Mouse (Mus musculus) cerebellum, postnatal 4 days (tissue): ENCODE results near the gene Ajap1.

Experiments
- DNase-seq, 2 experiments: peaks; one replicate each; pipeline ENCODE4 v3.0.0; 2022; ENCODE audit warnings: low spot score in 2 of 2, mixed read lengths in 1 of 2

Ajap1 gene

DNA sequence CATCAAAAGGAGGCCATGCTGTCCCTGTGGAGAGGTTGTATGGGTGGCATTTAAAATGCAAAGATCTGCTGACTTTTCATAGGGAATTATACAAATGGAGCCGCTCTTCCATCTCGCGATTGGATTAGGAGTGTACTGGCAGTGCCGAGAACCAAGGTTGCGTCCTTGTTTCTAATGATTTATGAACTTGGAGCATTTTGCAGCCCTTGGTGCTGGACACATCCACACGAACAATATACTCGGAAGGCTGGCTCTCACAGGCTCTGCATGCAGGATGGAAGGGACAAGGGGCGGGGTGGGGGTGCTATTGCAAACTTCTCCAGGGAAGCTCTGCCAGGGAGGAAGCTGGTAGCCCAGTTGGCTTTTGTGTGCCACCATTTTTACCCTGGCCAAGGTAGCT lies 31.1 kb downstream of the Ajap1 start:
- no peak for DNase-seq

GRCm38 (mm10) chr4:153442522-153442921 lies 40.1 kb downstream of the Ajap1 start:
- no peak for DNase-seq

DNA sequence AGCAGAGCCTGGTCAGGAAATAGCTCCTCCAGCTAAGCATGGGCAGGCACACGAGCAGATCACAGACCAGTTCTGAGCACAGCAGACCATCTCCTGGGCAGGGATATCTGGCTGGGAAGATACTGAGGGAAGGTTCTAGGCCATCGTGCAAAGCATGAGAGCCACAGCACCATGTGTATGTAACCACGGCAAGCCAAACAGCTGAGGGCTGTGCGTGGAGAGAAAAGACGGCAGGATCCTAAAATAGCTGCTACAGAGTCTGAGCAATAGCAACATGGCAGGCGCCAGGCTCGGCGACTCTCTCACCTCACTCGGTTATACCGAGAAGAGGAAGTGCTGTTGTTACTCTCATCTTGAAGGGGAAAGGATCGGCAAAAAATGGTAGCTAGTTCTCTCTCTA lies 42.7 kb downstream of the Ajap1 start:
- DNase-seq, result no peak

DNA sequence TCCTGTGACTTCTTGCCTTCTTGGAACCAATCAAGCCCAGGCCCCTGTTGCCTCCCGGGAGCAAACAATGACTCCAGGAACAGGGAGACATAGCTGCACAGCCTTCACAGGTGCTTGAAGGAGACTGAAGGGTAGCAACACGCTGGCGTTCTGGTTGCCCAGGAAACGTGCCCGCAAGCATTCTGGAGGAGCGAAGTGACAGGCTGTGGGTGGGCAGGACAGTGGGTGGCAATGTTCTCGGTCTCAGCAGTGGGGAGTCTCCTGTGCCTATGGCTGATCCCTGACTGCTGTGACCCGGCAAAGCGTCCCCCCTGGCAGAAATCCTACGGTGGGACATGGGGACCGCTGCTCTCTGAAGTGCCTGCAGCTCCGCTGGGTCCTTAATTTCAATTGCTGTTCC lies 43.6 kb downstream of the Ajap1 start:
- peak in 1 of 2 experiments; percentile 14 for DNase-seq

DNA sequence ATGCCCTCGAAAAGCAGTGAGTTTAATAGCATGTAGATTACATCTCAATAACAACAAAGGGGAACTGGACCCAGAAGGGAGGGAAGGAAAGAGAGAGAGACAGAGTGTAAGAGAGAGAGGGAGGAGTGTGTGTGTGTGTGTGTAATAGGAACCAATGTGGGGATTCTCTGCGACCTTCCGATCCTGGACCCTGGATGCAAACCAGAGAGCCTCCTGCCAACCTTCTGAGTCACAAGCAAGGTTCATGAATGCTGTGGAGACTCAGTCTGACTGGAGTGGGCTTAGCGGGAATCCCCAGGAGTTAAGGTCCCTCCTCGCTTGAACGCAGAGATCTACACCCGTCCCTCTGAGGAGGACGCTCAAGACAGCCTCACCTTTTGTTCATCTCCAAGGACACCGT lies 45.4 kb downstream of the Ajap1 start:
- DNase-seq, result no peak

DNA sequence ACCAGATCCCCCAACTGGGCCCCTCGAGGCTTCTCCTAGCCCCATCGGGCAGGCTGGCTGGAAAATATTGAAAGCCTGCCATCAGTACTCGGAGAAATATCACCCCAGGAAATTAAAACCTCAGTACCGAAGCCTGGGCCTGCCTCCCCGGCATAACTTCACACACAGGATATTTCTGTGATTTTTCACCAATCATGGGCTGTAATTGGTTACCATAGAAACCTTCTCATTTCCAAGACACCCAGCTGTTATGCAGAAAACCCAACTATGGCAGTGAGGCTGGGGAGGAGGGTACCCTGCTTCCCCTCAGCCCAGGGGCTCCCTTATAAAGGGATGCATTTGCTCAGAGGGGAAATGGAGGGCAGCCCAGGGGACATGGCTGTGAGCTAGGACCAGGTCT lies 46.7 kb downstream of the Ajap1 start:
- DNase-seq, result no peak

- no peak for DNase-seq
Observed at GRCm38 (mm10) chr4:153429971-153430370, 52.6 kb downstream of the Ajap1 start.

DNA sequence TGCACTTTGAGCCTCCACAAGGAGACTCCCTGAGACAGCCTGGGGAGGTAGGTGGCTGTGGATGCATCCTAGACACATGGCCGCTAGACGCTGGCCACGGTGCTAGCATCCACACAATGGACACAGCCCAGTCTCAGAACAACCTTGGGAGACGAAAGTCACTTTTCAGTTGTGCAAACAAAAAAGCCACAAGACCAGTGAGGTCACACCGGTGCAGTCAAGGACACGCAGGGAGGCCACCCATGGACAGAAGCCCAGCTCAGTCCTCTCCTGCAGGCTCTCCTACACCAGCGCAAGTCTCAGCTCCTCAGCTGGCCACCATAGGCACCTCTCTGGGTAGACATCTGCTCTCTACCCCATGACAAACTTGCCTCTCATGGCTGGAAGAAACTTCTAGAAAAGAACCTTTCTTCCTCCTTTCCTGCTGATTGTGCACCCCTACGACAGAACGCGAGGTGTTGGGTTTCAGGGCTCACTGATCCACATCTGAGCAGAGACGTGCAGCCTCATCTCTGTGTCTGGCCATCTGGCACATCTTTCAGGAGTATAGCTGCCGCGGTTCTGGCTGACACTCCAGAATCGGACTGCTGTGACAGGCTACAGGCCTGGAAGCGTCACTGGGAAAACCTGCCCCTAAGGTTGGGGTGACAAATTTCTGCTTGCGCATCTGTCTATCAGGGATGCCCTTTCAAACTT lies 56.5 kb downstream of the Ajap1 start:
- DNase-seq, result no peak

GRCm38 (mm10) chr4:153424324-153424723 lies 58.3 kb downstream of the Ajap1 start:
- no peak for DNase-seq

GRCm38 (mm10) chr4:153417926-153418325 lies 64.7 kb downstream of the Ajap1 start:
- peak in 1 of 2 experiments; percentile 43 for DNase-seq

DNA sequence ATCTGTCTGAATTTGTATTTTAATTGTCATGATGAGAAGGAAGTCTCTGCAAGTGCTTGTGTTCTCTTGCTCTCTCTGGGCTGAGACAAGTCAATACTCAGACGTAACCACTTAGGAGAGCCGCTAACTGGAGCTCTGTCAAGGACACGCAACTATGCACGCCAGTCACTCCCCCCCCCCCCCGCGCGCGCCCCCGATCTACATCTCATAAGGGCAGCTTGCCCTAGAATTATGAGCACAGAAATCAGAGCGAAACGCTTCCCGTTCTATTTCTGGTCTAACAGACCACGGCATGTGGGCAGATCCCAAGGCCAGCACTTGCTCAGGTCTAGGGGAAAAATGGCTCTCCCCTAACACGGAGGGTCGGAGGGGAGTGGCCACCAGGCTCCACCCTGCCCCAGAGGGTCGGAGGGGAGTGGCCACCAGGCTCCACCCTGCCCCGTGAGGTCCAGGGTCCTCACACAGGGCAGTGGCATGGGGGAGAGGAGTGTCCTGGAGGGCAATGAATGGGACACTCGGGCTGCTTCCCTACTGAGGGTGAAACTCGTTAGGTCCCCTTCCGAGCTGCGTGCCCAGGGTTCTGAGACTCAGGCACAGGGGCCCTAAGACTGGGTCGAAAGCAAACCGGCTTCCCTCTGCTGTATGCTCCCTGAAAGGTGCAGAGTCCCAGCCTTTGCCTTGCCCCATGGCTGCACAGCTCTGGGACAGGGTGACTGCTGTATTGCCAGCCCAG lies 65.3 kb downstream of the Ajap1 start:
- no peak for DNase-seq

- DNase-seq, result no peak
Observed at GRCm38 (mm10) chr4:153416111-153416510, 66.5 kb downstream of the Ajap1 start.

GRCm38 (mm10) chr4:153398421-153398820 lies 84.2 kb downstream of the Ajap1 start:
- no peak for DNase-seq

- no peak for DNase-seq
Observed at GRCm38 (mm10) chr4:153387478-153387877, 95.1 kb downstream of the Ajap1 start.

DNA sequence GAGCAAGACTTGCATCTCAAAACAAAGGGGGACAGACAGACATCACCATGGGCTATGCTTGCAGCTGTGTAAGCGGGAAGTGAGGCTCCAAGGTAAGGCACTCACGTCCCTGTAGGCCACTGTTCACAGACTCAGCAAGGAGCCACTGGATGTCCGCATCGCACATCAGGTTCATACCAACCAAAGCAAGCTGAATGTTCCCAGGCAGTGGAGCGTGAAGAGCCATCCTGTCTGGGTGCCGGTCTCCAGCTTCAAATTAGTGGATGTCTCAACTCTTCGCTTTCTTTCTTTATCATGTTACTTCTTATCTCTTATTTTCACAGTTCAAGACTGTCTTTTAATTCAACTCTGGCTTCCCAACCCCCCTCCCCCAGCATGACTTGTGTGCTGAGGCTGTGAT lies 101.2 kb downstream of the Ajap1 start:
- DNase-seq, result no peak

GRCm38 (mm10) chr4:153380885-153381284 lies 101.7 kb downstream of the Ajap1 start:
- peak in 1 of 2 experiments; percentile 58 for DNase-seq

DNA sequence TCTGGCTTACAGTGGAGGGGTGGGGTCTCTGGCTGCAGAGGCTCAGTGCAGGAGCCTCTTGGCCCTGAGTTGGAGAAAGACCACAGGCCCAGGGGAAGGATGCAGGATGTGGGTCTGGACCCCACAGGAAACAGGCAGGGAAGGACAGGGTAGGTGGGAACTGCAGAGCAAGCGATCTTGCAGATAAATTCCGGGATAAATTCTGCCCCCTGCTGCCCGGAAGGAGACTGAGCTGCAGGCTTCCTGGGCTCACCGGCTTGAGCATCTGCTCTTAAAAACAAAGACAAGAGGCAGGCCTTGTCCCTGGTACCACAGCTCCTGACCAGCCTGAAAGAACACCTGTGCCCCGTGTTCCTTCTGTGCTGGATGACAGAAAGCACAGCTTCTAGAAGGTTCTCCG lies 104.6 kb downstream of the Ajap1 start:
- peak; percentile 46 to 52 for DNase-seq

- no peak for DNase-seq
Observed at GRCm38 (mm10) chr4:153374233-153374632, 108.4 kb downstream of the Ajap1 start.

DNA sequence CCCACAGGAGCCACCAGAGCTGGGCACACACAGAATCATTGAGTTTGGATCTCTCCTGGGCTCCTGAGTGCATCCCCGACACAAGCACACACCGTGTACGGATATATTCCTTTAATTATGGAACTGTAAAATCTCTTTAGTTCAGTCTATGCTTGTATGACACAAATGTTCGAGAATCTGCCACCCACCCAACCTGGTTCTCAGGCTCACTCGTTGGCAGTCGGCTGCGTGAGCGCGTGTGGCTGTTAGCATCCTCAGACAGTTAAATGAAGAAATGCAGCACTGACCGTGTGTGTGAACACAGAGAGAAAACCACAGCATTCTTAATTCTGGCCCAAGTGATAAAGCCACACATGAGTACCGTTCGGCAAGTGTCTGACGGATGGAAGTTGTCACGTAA lies 109.5 kb downstream of the Ajap1 start:
- no peak for DNase-seq

GRCm38 (mm10) chr4:153368620-153369159 lies 113.9 kb downstream of the Ajap1 start:
- no peak for DNase-seq

GRCm38 (mm10) chr4:153360868-153361545 lies 121.6 kb downstream of the Ajap1 start:
- peak in 1 of 2 experiments; percentile 64 for DNase-seq

GRCm38 (mm10) chr4:153358243-153358550 lies 124.4 kb downstream of the Ajap1 start:
- no peak for DNase-seq
